Mouse (Mus musculus): ENCODE data around the gene Car11. TPM values are rescaled to one million over a fixed set of nuclear protein-coding genes. Genes with fewer than 3 reads are reported as not detected.

The Car11 gene
- total and polyA plus RNA-seq, 3 experiments: 0.77 to 1.5 TPM; not detected in 1

GRCm38 (mm10) chr7:45742338-45742737 lies 42.7 kb downstream of the Car11 start:
- Histone ChIP-seq H3K4me3 (ENCODE audit: control insufficient read depth in 1 of 2, insufficient read depth in 1 of 2, low read depth in 2 of 2, low read length in 2 of 2) (peak overlapping the region in 1 of 2 experiments; percentile 5; a peak in 1 of 4 replicates), H3K36me3 (ENCODE audit: control insufficient read depth in 1 of 2, insufficient read depth in 2 of 2, low read length in 2 of 2) (peaks cover 0 to 8% of the 10 kb centered on the region in 2 experiments; a peak in 1 of 4 replicates), H3K27me3 (ENCODE audit: control insufficient read depth in 1 of 2, insufficient read depth in 2 of 2, low read length in 2 of 2) (no peaks in the 10 kb centered on the region), H3K9ac (ENCODE audit: control insufficient read depth, low read depth, low read length, poor library complexity, severe bottlenecking) (no peak overlapping the region), H3K4me1 (ENCODE audit: control insufficient read depth in 1 of 2, insufficient read depth in 2 of 2, low read length in 2 of 2) (peaks cover 0 to 16% of the 10 kb centered on the region in 2 experiments; a peak in 2 of 4 replicates), H3K79me2 (ENCODE audit: control insufficient read depth, insufficient read depth, low read length, poor library complexity) (no peaks in the 10 kb centered on the region), H3K9me3 (replicated peaks; ENCODE audit: insufficient read depth, low read length) (no peaks in the 10 kb centered on the region), H3K27ac (ENCODE audit: control insufficient read depth, low read depth, low read length) (no peak overlapping the region)
- TF ChIP-seq MYC (IDR thresholded peaks at IDR 0.05; ENCODE audit: low read depth, low read length) (0 out of 2 replicates have a peak, but pooled peaks have one; percentile 14), CTCF (IDR thresholded peaks at IDR 0.05 in 2 of 3, conservative IDR thresholded peaks at IDR 0.05 in 1 of 3; ENCODE audit: control insufficient read depth in 1 of 3, insufficient read depth in 1 of 3, low read depth in 2 of 3, low read length in 3 of 3, poor library complexity in 1 of 3, severe bottlenecking in 1 of 3) (peak; percentile 6 to 41 (median 35); a peak in 3 of 6 replicates), RAD21 (IDR thresholded peaks at IDR 0.05; ENCODE audit: low read depth, low read length) (peak; percentile 2; the same call in 1 of the 2 replicates), MAX (IDR thresholded peaks at IDR 0.05; ENCODE audit: low read length) (no peak), SMC3 (IDR thresholded peaks at IDR 0.05; ENCODE audit: low read depth, low read length) (peak; percentile 31), RCOR1 (IDR thresholded peaks at IDR 0.05; ENCODE audit: low read depth, low read length) (no peak), ZC3H11A (IDR thresholded peaks at IDR 0.05; ENCODE audit: low read depth, low read length) (peak; percentile 23; the same call in 1 of the 2 replicates), ETS1 (IDR thresholded peaks at IDR 0.05; ENCODE audit: low read depth, low read length) (peak; percentile 15; the same call in 1 of the 2 replicates), SIN3A (IDR thresholded peaks at IDR 0.05; ENCODE audit: low read length) (no peak), ZMIZ1 (IDR thresholded peaks at IDR 0.05; ENCODE audit: low read depth, low read length) (no peak)
- peak; percentile 47 for DNase-seq (ENCODE audit: low read depth, low spot score)

- no peak overlapping the region for H3K4me3 ChIP-seq (ENCODE audit: control insufficient read depth in 1 of 2, insufficient read depth in 1 of 2, low read depth in 2 of 2, low read length in 2 of 2)
- TF ChIP-seq BHLHE40 (IDR thresholded peaks at IDR 0.05; ENCODE audit: borderline replicate concordance, low read depth, low read length): no peak
- peak; percentile 93 for TF ChIP-seq CHD2 (IDR thresholded peaks at IDR 0.05; ENCODE audit: low read length)
- TF ChIP-seq POLR2AphosphoS2 (IDR thresholded peaks at IDR 0.05; ENCODE audit: low read length): no peak
Measured at GRCm38 (mm10) chr7:45744387-45744786, 44.7 kb downstream of the Car11 start.

GRCm38 (mm10) chr7:45746518-45746917 lies 46.9 kb downstream of the Car11 start:
- H3K27ac ChIP-seq (ENCODE audit: control insufficient read depth, low read depth, low read length): no peak overlapping the region
- H3K79me2 ChIP-seq (ENCODE audit: control insufficient read depth, insufficient read depth, low read length, poor library complexity): no peaks in the 10 kb centered on the region
- H3K9ac ChIP-seq (ENCODE audit: control insufficient read depth, low read depth, low read length, poor library complexity, severe bottlenecking): no peak overlapping the region
- H3K27me3 ChIP-seq (ENCODE audit: control insufficient read depth in 1 of 2, insufficient read depth in 2 of 2, low read length in 2 of 2): no peaks in the 10 kb centered on the region
- H3K36me3 ChIP-seq (ENCODE audit: control insufficient read depth in 1 of 2, insufficient read depth in 2 of 2, low read length in 2 of 2): peaks cover 0 to 4% of the 10 kb centered on the region in 2 experiments; a peak in 1 of 4 replicates
- H3K9me3 ChIP-seq (replicated peaks; ENCODE audit: insufficient read depth, low read length): no peaks in the 10 kb centered on the region
- peak; percentile 58 for DNase-seq (ENCODE audit: low read depth, low spot score)
- TF ChIP-seq ZC3H11A (IDR thresholded peaks at IDR 0.05; ENCODE audit: low read depth, low read length) (peak; percentile 38; the same call in 1 of the 2 replicates), POLR2A (IDR thresholded peaks at IDR 0.05; ENCODE audit: control insufficient read depth in 1 of 2, insufficient read depth in 1 of 2, low read depth in 1 of 2, low read length in 2 of 2, poor library complexity in 1 of 2) (no peak), CTCF (IDR thresholded peaks at IDR 0.05 in 2 of 3, conservative IDR thresholded peaks at IDR 0.05 in 1 of 3; ENCODE audit: control insufficient read depth in 1 of 3, insufficient read depth in 1 of 3, low read depth in 2 of 3, low read length in 3 of 3, poor library complexity in 1 of 3, severe bottlenecking in 1 of 3) (peak; percentile 66 to 81 (median 77)), RAD21 (IDR thresholded peaks at IDR 0.05; ENCODE audit: low read depth, low read length) (peak; percentile 56), SMC3 (IDR thresholded peaks at IDR 0.05; ENCODE audit: low read depth, low read length) (peak; percentile 78)
- peaks cover 0 to 8% of the 10 kb centered on the region in 2 experiments; a peak in 2 of 4 replicates for H3K4me1 ChIP-seq (ENCODE audit: control insufficient read depth in 1 of 2, insufficient read depth in 2 of 2, low read length in 2 of 2)
- H3K4me3 ChIP-seq (ENCODE audit: control insufficient read depth in 1 of 2, insufficient read depth in 1 of 2, low read depth in 2 of 2, low read length in 2 of 2): no peak overlapping the region

More at GRCm38 (mm10) chr7:45744387-45744786, 44.7 kb downstream of the Car11 start:
- H3K9me3 ChIP-seq (replicated peaks; ENCODE audit: insufficient read depth, low read length): no peaks in the 10 kb centered on the region
- H3K36me3 ChIP-seq (ENCODE audit: control insufficient read depth in 1 of 2, insufficient read depth in 2 of 2, low read length in 2 of 2): peaks cover 0 to 8% of the 10 kb centered on the region in 2 experiments; a peak in 1 of 4 replicates
- H3K9ac ChIP-seq (ENCODE audit: control insufficient read depth, low read depth, low read length, poor library complexity, severe bottlenecking): no peak overlapping the region
- no peaks in the 10 kb centered on the region for H3K79me2 ChIP-seq (ENCODE audit: control insufficient read depth, insufficient read depth, low read length, poor library complexity)
- no peaks in the 10 kb centered on the region for H3K27me3 ChIP-seq (ENCODE audit: control insufficient read depth in 1 of 2, insufficient read depth in 2 of 2, low read length in 2 of 2)
- peaks cover 0 to 16% of the 10 kb centered on the region in 2 experiments; a peak in 2 of 4 replicates for H3K4me1 ChIP-seq (ENCODE audit: control insufficient read depth in 1 of 2, insufficient read depth in 2 of 2, low read length in 2 of 2)
- peak; percentile 78 for DNase-seq (ENCODE audit: low read depth, low spot score)
- no peak overlapping the region for H3K27ac ChIP-seq (ENCODE audit: control insufficient read depth, low read depth, low read length)

Measured in MEL (cell line).